Mouse (Mus musculus) lung, postnatal 0 days (tissue): ENCODE data around the gene Sez6.

Source experiments
- CTCF ChIP-seq: IDR thresholded peaks from 2 replicates; pipeline ENCODE4 v1.5.1; 2016; ENCODE audit warnings: antibody characterized with exemption, mild to moderate bottlenecking
- EP300 ChIP-seq: IDR thresholded peaks from 2 replicates; pipeline ENCODE4 v1.6.1; 2016; ENCODE audit warnings: antibody characterized with exemption, mild to moderate bottlenecking, control low read depth

- TF ChIP-seq EP300 = no peak
- no peak for TF ChIP-seq CTCF
Observed at GRCm38 (mm10) chr11:77885246-77885575, 45.4 kb upstream of the Sez6 start.
